Mouse (Mus musculus): ENCODE measurements around the gene Ctsw.

- TF ChIP-seq CTCF (IDR thresholded peaks at IDR 0.05; ENCODE audit: low read depth) (peak; percentile 55), EP300 (IDR thresholded peaks at IDR 0.05; ENCODE audit: low read depth) (no peak)
Measured at GRCm38 (mm10) chr19:5432992-5433852, 35.1 kb downstream of the Ctsw start.
